Mouse (Mus musculus) 3T3-L1 (cell line): Measurements from ENCODE around the gene Chrnb4.

Experiments used
- DNase-seq: peaks from one replicate; pipeline ENCODE4 v3.0.0-alpha.2; 2015; ENCODE audit warnings: low read depth, low spot score

Gene Chrnb4

GRCm38 (mm10) chr9:55023902-55024583 is 24.5 kb downstream of the Chrnb4 start:
- DNase-seq, result peak; percentile 85

DNA sequence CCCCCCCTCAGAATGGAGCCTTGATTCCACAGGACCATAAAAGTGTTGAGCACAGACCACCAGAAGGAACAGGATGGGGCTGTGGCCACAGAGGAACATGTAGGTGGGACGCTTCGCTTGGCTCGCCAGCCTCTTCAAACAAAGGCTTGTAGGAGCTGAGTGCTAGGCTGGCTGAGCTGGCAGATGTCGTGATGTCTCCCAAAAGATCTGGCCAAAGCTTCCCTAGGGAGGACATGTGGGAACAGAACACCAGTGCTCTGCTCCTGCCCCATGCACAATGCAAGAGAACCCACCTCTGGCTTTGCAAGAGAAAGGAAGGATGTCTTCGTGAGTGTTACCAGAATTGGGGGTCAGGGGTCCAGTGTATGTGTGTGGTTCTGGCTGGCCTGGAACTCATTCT is 25.3 kb downstream of the Chrnb4 start:
- DNase-seq, result no peak

- DNase-seq, result no peak
Observed at GRCm38 (mm10) chr9:55016926-55017325, 31.7 kb downstream of the Chrnb4 start.

DNA sequence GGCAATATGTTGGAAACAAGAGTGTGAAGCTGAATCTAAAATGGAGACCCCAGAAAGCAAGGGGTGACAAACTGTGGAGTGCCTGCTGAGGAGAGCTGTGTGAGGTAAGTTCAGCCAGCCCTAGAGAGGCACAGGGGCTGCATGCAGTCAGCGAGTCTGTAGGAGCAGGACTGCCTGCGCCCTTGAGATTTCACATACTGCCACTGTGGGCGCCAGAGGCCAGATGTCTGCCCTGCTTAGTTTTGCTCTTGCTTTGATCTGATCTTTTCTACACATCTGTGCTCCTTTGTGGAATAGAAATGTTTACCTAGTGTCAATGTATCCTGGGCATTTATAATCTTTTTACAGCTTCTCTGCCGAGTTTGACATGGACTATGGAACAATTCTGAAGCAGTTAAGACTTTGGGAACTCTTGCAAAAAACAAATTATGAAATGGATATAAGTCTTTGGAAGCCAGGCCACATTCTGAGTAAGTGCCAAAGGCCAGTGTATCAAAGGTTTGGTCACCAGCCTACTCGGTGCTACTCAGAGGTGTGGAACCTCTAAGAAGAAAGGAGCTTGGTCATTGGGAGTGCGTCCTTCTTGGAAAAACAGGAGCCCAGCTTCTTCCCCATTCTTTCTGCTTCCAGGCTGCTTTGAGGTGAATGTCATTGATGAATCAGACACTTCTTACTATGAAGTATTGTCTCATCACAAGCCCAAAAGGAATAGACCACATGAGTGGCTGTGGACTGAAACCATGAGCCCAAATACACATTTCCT is 37.8 kb downstream of the Chrnb4 start:
- peak; percentile 28 for DNase-seq

DNA sequence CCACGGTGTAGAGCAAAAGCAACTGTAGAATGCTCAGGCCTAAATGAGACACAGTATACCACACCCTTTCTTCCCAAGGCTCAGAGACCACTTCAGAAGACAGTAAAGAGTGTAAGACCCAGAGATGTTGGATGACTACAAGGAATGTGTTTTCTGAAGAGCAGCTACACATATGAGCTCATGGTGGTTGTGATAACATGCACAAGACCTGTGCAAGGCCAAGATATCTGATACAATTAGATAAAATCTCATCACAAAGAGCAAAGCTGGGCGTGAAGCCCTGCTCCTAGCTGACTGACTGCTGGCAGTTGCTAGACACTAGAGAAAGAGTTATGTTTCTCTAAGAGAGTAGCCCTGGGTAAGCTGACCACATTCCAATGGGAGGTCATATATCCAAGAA is 38.9 kb downstream of the Chrnb4 start:
- no peak for DNase-seq

- no peak for DNase-seq
Observed at GRCm38 (mm10) chr9:55003609-55004008, 45.0 kb downstream of the Chrnb4 start.

- DNase-seq, result no peak
Observed at GRCm38 (mm10) chr9:54995645-54996044, 52.9 kb downstream of the Chrnb4 start.

DNA sequence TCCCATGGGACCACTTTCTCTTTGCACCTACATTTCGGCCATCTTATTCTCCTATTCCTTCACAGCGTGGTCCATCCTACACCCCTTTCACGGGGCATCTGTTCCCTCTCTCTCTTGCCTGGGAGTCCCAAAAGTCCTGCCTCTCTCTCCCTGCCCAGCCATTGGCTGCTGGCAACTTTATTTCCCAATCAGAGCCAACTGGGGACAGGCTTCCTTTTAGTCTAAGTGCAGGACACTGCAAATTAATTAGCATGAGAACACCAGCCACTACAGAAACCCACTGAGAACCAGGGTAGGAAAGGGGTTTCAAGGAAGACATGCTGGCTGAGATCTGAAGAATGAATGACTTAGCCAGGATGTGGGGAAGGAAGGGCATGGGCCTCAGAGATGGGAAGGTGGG is 54.2 kb downstream of the Chrnb4 start:
- no peak for DNase-seq

DNA sequence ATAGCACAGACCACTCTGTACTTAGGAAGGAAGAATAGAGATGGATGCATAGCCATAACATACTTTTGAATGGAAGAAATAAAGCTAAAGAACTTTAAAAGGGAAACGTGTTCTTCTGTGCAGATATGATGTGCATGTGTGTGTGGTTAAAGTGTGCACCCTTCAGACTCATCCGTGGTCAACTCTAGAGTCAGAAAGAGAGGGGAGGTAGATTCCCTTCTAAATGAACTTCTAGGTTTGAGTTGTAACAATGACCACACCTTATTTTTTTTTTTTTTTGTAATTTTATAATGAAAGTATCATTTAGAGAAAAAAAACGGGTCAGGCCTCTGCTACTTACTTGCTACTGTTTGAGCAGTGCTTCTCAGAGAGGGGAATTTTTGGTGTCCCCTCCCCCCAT is 58.2 kb downstream of the Chrnb4 start:
- DNase-seq, result no peak

DNA sequence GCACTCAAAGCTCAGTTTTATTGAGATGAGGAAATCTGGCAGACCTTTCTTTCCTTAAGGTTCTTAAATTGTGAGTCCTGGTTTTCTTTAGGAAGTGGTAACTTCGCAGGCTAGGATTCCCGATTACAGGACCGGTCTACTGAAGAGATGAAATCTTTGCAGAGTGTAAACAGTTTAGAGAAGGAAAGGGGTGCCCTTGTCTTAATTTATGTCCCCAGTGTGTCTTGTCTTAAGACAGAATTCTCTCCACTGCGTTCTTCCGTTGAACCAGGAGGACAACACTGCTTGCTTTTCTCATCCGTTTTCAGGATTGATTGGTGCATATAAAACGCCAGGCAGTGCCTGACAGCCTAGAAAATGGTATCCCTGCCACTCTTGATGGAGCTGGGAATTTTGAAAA is 66.2 kb downstream of the Chrnb4 start:
- no peak for DNase-seq

GRCm38 (mm10) chr9:54981291-54982191 is 67.0 kb downstream of the Chrnb4 start:
- DNase-seq, result no peak

GRCm38 (mm10) chr9:54980674-54981073 is 67.9 kb downstream of the Chrnb4 start, which contains the start of gene Chrna5:
Gene Chrna5 (plus strand): TSS chr9:54980880.
- no peak for DNase-seq
